Mouse (Mus musculus) MEL (cell line): ENCODE measurements at regions not wholly inside any gene's neighbourhood (a gene's known extent, or its start where the extent isn't known, plus 50 kb on each side); places are given as distances from the start of the nearest gene placed in this dataset.

Source experiments
- DNase-seq: peaks from one replicate; pipeline ENCODE4 v3.0.0; 2011; ENCODE audit warnings: low read depth, low spot score
- H3K27ac ChIP-seq: 2 replicates; pipeline ENCODE4 v1.5.1; 2012; ENCODE audit warnings: low read depth, mild to moderate bottlenecking, control low read depth, low read length, moderate library complexity; ENCODE audit not compliant: control insufficient read depth
- H3K27me3 ChIP-seq, 2 experiments: fragments of 150-350 bp in 1 of 2; sonication (generic) in 1 of 2; 2 replicates each; pipeline ENCODE4 v1.6.1; 2012; ENCODE audit warnings: low read length in 2 of 2, mild to moderate bottlenecking in 2 of 2, improper control_type of control experiment in 1 of 2, moderate library complexity in 1 of 2; ENCODE audit not compliant: insufficient read depth in 2 of 2, control insufficient read depth in 1 of 2
- H3K36me3 ChIP-seq, 2 experiments: 2 replicates each; pipeline ENCODE4 v1.6.1; 2012 to 2014; ENCODE audit warnings: low read length in 2 of 2, improper control_type of control experiment in 1 of 2, inconsistent platforms in 1 of 2, mild to moderate bottlenecking in 1 of 2; ENCODE audit not compliant: insufficient read depth in 2 of 2, control insufficient read depth in 1 of 2
- H3K4me1 ChIP-seq, 2 experiments: fragments of 150-350 bp in 1 of 2; sonication (generic) in 1 of 2; 2 replicates each; pipeline ENCODE4 v1.6.1; 2012; ENCODE audit warnings: low read length in 2 of 2, improper control_type of control experiment in 1 of 2, mild to moderate bottlenecking in 1 of 2; ENCODE audit not compliant: insufficient read depth in 2 of 2, control insufficient read depth in 1 of 2
- H3K4me3 ChIP-seq, 2 experiments: fragments of 150-350 bp in 1 of 2; sonication (generic) in 1 of 2; 2 replicates each; pipeline ENCODE4 v1.5.1; 2012; ENCODE audit warnings: low read depth in 2 of 2, low read length in 2 of 2, mild to moderate bottlenecking in 2 of 2, moderate library complexity in 2 of 2, control low read depth in 1 of 2, improper control_type of control experiment in 1 of 2; ENCODE audit not compliant: control insufficient read depth in 1 of 2, insufficient read depth in 1 of 2
- H3K79me2 ChIP-seq: 2 replicates; pipeline ENCODE4 v1.6.1; 2012; ENCODE audit warnings: mild to moderate bottlenecking, low read length, moderate library complexity; ENCODE audit not compliant: control insufficient read depth, poor library complexity, insufficient read depth
- H3K9ac ChIP-seq: 2 replicates; pipeline ENCODE4 v1.6.1; 2012; ENCODE audit warnings: low read depth, mild to moderate bottlenecking, control low read depth, low read length, moderate library complexity; ENCODE audit not compliant: control insufficient read depth, poor library complexity, severe bottlenecking
- H3K9me3 ChIP-seq: fragments of 150-350 bp; sonication (generic); replicated peaks from 2 replicates; pipeline ENCODE4 v1.6.1; 2012; ENCODE audit warnings: mild to moderate bottlenecking, low read length, improper control_type of control experiment, moderate library complexity; ENCODE audit not compliant: insufficient read depth
- BHLHE40 ChIP-seq: IDR thresholded peaks from 2 replicates; pipeline ENCODE4 v1.6.1; 2012; ENCODE audit warnings: low read depth, mild to moderate bottlenecking, inconsistent platforms, low read length, improper control_type of control experiment, borderline replicate concordance
- CHD2 ChIP-seq: IDR thresholded peaks from 2 replicates; pipeline ENCODE4 v1.6.1; 2011; ENCODE audit warnings: low read length, improper control_type of control experiment
- CTCF ChIP-seq, 3 experiments: IDR thresholded peaks in 2 of 3; conservative IDR thresholded peaks in 1 of 3; 2 replicates each; pipeline ENCODE4 v1.5.1; 2011 to 2012; ENCODE audit warnings: low read length in 3 of 3, low read depth in 2 of 3, mild to moderate bottlenecking in 2 of 3, improper control_type of control experiment in 1 of 3, inconsistent platforms in 1 of 3, mixed read lengths in 1 of 3, moderate library complexity in 1 of 3; ENCODE audit not compliant: control insufficient read depth in 1 of 3, insufficient read depth in 1 of 3, poor library complexity in 1 of 3, severe bottlenecking in 1 of 3
- EP300 ChIP-seq, 2 experiments: IDR thresholded peaks; 2 replicates each; pipeline ENCODE4 v1.6.1; 2011; ENCODE audit warnings: improper control_type of control experiment in 2 of 2, low read length in 2 of 2, low read depth in 1 of 2, mild to moderate bottlenecking in 1 of 2
- GABPA ChIP-seq: IDR thresholded peaks from 2 replicates; pipeline ENCODE4 v1.6.1; 2012; ENCODE audit warnings: low read depth, mild to moderate bottlenecking, inconsistent platforms, low read length, improper control_type of control experiment, moderate library complexity
- GATA1 ChIP-seq: IDR thresholded peaks from 2 replicates; pipeline ENCODE4 v1.6.1; 2011; ENCODE audit warnings: low read depth, low read length, improper control_type of control experiment
- HCFC1 ChIP-seq: IDR thresholded peaks from 2 replicates; pipeline ENCODE4 v1.6.1; 2012; ENCODE audit warnings: low read depth, mild to moderate bottlenecking, inconsistent platforms, low read length, improper control_type of control experiment, moderate library complexity
- MAX ChIP-seq: IDR thresholded peaks from 2 replicates; pipeline ENCODE4 v1.6.1; 2011; ENCODE audit warnings: low read length, improper control_type of control experiment
- MEF2A ChIP-seq: IDR thresholded peaks from 2 replicates; pipeline ENCODE4 v1.6.1; 2014; ENCODE audit warnings: low read depth, mild to moderate bottlenecking, inconsistent platforms, low read length, improper control_type of control experiment; ENCODE audit not compliant: poor library complexity, insufficient replicate concordance, severe bottlenecking; ENCODE audit errors: extremely low read depth
- MXI1 ChIP-seq: IDR thresholded peaks from 2 replicates; pipeline ENCODE4 v1.6.1; 2011; ENCODE audit warnings: mild to moderate bottlenecking, low read depth, low read length, improper control_type of control experiment
- MYC ChIP-seq: IDR thresholded peaks from 2 replicates; pipeline ENCODE4 v1.6.1; 2011; ENCODE audit warnings: low read depth, mild to moderate bottlenecking, low read length, improper control_type of control experiment, moderate library complexity
- NRF1 ChIP-seq: IDR thresholded peaks from 2 replicates; pipeline ENCODE4 v1.6.1; 2014; ENCODE audit warnings: low read depth, mild to moderate bottlenecking, inconsistent platforms, low read length, improper control_type of control experiment, moderate library complexity; ENCODE audit not compliant: poor library complexity, insufficient read depth, severe bottlenecking
- POLR2AphosphoS2 ChIP-seq: IDR thresholded peaks from 2 replicates; pipeline ENCODE4 v1.6.1; 2011; ENCODE audit warnings: low read length, improper control_type of control experiment
- POLR2AphosphoS5 ChIP-seq: IDR thresholded peaks from 2 replicates; pipeline ENCODE4 v1.6.1; 2012; ENCODE audit warnings: low read depth, borderline replicate concordance, mild to moderate bottlenecking, inconsistent platforms, low read length, moderate library complexity, mixed read lengths
- RAD21 ChIP-seq: IDR thresholded peaks from 2 replicates; pipeline ENCODE4 v1.6.1; 2011; ENCODE audit warnings: mild to moderate bottlenecking, low read depth, low read length, improper control_type of control experiment
- RCOR1 ChIP-seq: IDR thresholded peaks from 2 replicates; pipeline ENCODE4 v1.6.1; 2012; ENCODE audit warnings: low read depth, mild to moderate bottlenecking, inconsistent platforms, low read length, improper control_type of control experiment
- SIN3A ChIP-seq: IDR thresholded peaks from 2 replicates; pipeline ENCODE4 v1.6.1; 2012; ENCODE audit warnings: low read length, improper control_type of control experiment, inconsistent platforms
- TCF12 ChIP-seq: IDR thresholded peaks from 2 replicates; pipeline ENCODE4 v1.6.1; 2014; ENCODE audit warnings: low read depth, mild to moderate bottlenecking, inconsistent platforms, low read length, improper control_type of control experiment, moderate library complexity
- UBTF ChIP-seq: IDR thresholded peaks from 2 replicates; pipeline ENCODE4 v1.6.1; 2012; ENCODE audit warnings: low read depth, mild to moderate bottlenecking, inconsistent platforms, low read length, improper control_type of control experiment, moderate library complexity, borderline replicate concordance; ENCODE audit not compliant: insufficient read depth
- USF2 ChIP-seq, 2 experiments: IDR thresholded peaks; 2 replicates each; pipeline ENCODE4 v1.6.1; 2011 to 2012; ENCODE audit warnings: improper control_type of control experiment in 2 of 2, low read length in 2 of 2, borderline replicate concordance in 1 of 2, inconsistent platforms in 1 of 2, low read depth in 1 of 2, mild to moderate bottlenecking in 1 of 2; ENCODE audit not compliant: insufficient read depth in 1 of 2
- ZC3H11A ChIP-seq: IDR thresholded peaks from 2 replicates; pipeline ENCODE4 v1.6.1; 2012; ENCODE audit warnings: low read depth, mild to moderate bottlenecking, inconsistent platforms, low read length, improper control_type of control experiment
- ZMIZ1 ChIP-seq: IDR thresholded peaks from 2 replicates; pipeline ENCODE4 v1.6.1; 2012; ENCODE audit warnings: low read depth, mild to moderate bottlenecking, inconsistent platforms, low read length, improper control_type of control experiment, moderate library complexity
- ZNF384 ChIP-seq: IDR thresholded peaks from 2 replicates; pipeline ENCODE4 v1.6.1; 2012; ENCODE audit warnings: low read depth, mild to moderate bottlenecking, inconsistent platforms, low read length, improper control_type of control experiment

- no peaks in the 10 kb centered on the region for H3K4me1 ChIP-seq
These were observed 183.2 kb upstream of the Mdfic start for GRCm38 (mm10) chr6:15537279-15537678.

GRCm38 (mm10) chr6:15541969-15542368 is 178.5 kb upstream of the Mdfic start:
- no peak for TF ChIP-seq HCFC1
- TF ChIP-seq CTCF (IDR thresholded peaks at IDR 0.05 in 2 of 3, conservative IDR thresholded peaks at IDR 0.05 in 1 of 3; ENCODE audit: control insufficient read depth in 1 of 3, insufficient read depth in 1 of 3, low read depth in 2 of 3, low read length in 3 of 3, poor library complexity in 1 of 3, severe bottlenecking in 1 of 3) = no peak
- TF ChIP-seq NRF1 = no peak
- TF ChIP-seq UBTF = no peak
- no peak for TF ChIP-seq ZC3H11A
- TF ChIP-seq GABPA = no peak
- TF ChIP-seq BHLHE40 = no peak
- H3K9me3 ChIP-seq = no peaks in the 10 kb centered on the region
- H3K9ac ChIP-seq = no peak overlapping the region
- no peak overlapping the region for H3K4me3 ChIP-seq
- no peaks in the 10 kb centered on the region for H3K4me1 ChIP-seq
- DNase-seq = no peak
- no peaks in the 10 kb centered on the region for H3K36me3 ChIP-seq
- H3K79me2 ChIP-seq = no peaks in the 10 kb centered on the region
- H3K27ac ChIP-seq = no peak overlapping the region
- no peaks in the 10 kb centered on the region for H3K27me3 ChIP-seq

More at GRCm38 (mm10) chr6:15537279-15537678, 183.2 kb upstream of the Mdfic start:
- Histone ChIP-seq H3K9ac (no peak overlapping the region), H3K9me3 (no peaks in the 10 kb centered on the region), H3K27ac (no peak overlapping the region), H3K4me3 (no peak overlapping the region), H3K36me3 (no peaks in the 10 kb centered on the region), H3K79me2 (no peaks in the 10 kb centered on the region), H3K27me3 (no peaks in the 10 kb centered on the region)
- no peak for TF ChIP-seq TCF12
- TF ChIP-seq MXI1 = no peak
- TF ChIP-seq HCFC1 = no peak
- TF ChIP-seq RCOR1 = no peak
- no peak for TF ChIP-seq ZMIZ1
- no peak for TF ChIP-seq RAD21
- no peak for TF ChIP-seq ZNF384
- no peak for TF ChIP-seq MEF2A
- no peak for TF ChIP-seq USF2 (IDR thresholded peaks at IDR 0.05; ENCODE audit: borderline replicate concordance in 1 of 2, insufficient read depth in 1 of 2, low read depth in 1 of 2, low read length in 2 of 2)
- TF ChIP-seq ZC3H11A = no peak
- no peak for TF ChIP-seq SIN3A
- no peak for TF ChIP-seq EP300 (IDR thresholded peaks at IDR 0.05; ENCODE audit: low read depth in 1 of 2, low read length in 2 of 2)
- no peak for TF ChIP-seq CHD2
- TF ChIP-seq POLR2AphosphoS2 = no peak
- TF ChIP-seq MAX = no peak
- no peak for TF ChIP-seq GATA1
- TF ChIP-seq BHLHE40 = no peak
- TF ChIP-seq MYC = no peak
- TF ChIP-seq POLR2AphosphoS5 = no peak
- DNase-seq = no peak
